In genomic region chr2:26541258-26541910, GRCm38 (mm10) we compare ENCODE assay signal across 12 mouse cellular contexts. TPM values are rescaled to one million over a fixed set of nuclear protein-coding genes. Genes with fewer than 3 reads are reported as not detected.
DNase-seq lines count a peak whose midpoint lies in the region; ATAC-seq and TF ChIP-seq lines count a peak whose summit lies in the region.
"Had no signal": no experiment of that assay in that cellular context is flagged by ENCODE, and none has a peak within 500 bp of the region (broad histone marks: within the 10 kb centered on the region; RNA-seq: fewer than 3 reads in every experiment).

No protein-coding gene starts in this region.

- no peak for DNase-seq in kidney, postnatal 25 days
- DNase-seq in Muller cell, postnatal 12 days (ENCODE audit: inconsistent ontology term), result peak; percentile 47
- DNase-seq in forebrain, embryonic 11.5 days (ENCODE audit: low spot score), result no peak
- peak; percentile 44 for DNase-seq in limb, embryonic 14.5 days (ENCODE audit: low spot score)
- no peak for DNase-seq in frontal cortex, adult 2 months (ENCODE audit: extremely low spot score in 1 of 2, low spot score in 1 of 2)
- DNase-seq: adrenal gland, adult 8-10 months had no signal

- H3K9me3 ChIP-seq in kidney, embryonic 14.5 days (ENCODE audit: control insufficient read depth, low read length), result no peaks in the 10 kb centered on the region
- no peaks in the 10 kb centered on the region for H3K9me3 ChIP-seq in forebrain, embryonic 11.5 days (ENCODE audit: control insufficient read depth, low read length)
- H3K9me3 ChIP-seq in limb, embryonic 14.5 days (ENCODE audit: control insufficient read depth, low read length), result no peaks in the 10 kb centered on the region

- ATAC-seq in kidney, embryonic 14.5 days (ENCODE audit: low FRiP score, low TSS enrichment), result peak; percentile 58; the same call in 1 of the 2 replicates
- ATAC-seq in forebrain, embryonic 11.5 days (replicated peaks; ENCODE audit: low FRiP score), result peak; percentile 33; the same call in 1 of the 2 replicates
- ATAC-seq in limb, embryonic 14.5 days (ENCODE audit: low FRiP score, low read depth), result peak; percentile 67
- ATAC-seq in monocyte, adult 5-6 weeks (replicated peaks; ENCODE audit: insufficient number of reproducible peaks, low FRiP score, low TSS enrichment, poor library complexity, severe bottlenecking), result no peak
- no peak for ATAC-seq in frontal cortex, adult (ENCODE audit: low TSS enrichment)

- 17% methylated on average over 9 of the region's 9 CpGs for WGBS in kidney, embryonic 14.5 days
- 41% methylated on average over 9 of the region's 9 CpGs for WGBS in forebrain, embryonic 11.5 days
- WGBS in limb, embryonic 14.5 days, result 30% methylated on average over 9 of the region's 9 CpGs

- H3K9ac ChIP-seq in kidney, embryonic 14.5 days (ENCODE audit: low read depth, low read length), result no peak overlapping the region
- peak overlapping the region; percentile 21; the same call in 1 of the 2 replicates for H3K9ac ChIP-seq in forebrain, embryonic 11.5 days (ENCODE audit: low read length)
- H3K9ac ChIP-seq in limb, embryonic 14.5 days (ENCODE audit: low read depth, low read length, severe bottlenecking), result peak overlapping the region; percentile 36; the same call in 1 of the 2 replicates

- H3K27me3 ChIP-seq in kidney, embryonic 14.5 days (ENCODE audit: control insufficient read depth, insufficient read depth, low read length), result no peaks in the 10 kb centered on the region
- no peaks in the 10 kb centered on the region for H3K27me3 ChIP-seq in forebrain, embryonic 11.5 days (ENCODE audit: control insufficient read depth, insufficient read depth, low read length)
- H3K27me3 ChIP-seq in limb, embryonic 14.5 days (ENCODE audit: control insufficient read depth, insufficient read depth, low read length), result no peaks in the 10 kb centered on the region

- H3K4me3 ChIP-seq in kidney, embryonic 14.5 days (ENCODE audit: low read length), result no peak overlapping the region
- no peak overlapping the region for H3K4me3 ChIP-seq in forebrain, embryonic 11.5 days (ENCODE audit: low read depth, low read length)
- no peak overlapping the region for H3K4me3 ChIP-seq in limb, embryonic 14.5 days (replicated peaks; ENCODE audit: low read length)

- H3K4me1 ChIP-seq in kidney, embryonic 14.5 days (ENCODE audit: control insufficient read depth, insufficient read depth, low read length), result peaks cover 37% of the 10 kb centered on the region
- peaks cover 4% of the 10 kb centered on the region; the same call in 1 of the 2 replicates for H3K4me1 ChIP-seq in forebrain, embryonic 11.5 days (replicated peaks; ENCODE audit: control insufficient read depth, insufficient read depth, low read length)
- H3K4me1 ChIP-seq in limb, embryonic 14.5 days (ENCODE audit: control insufficient read depth, insufficient read depth, low read length), result peaks cover 16% of the 10 kb centered on the region

- H3K4me2 ChIP-seq in kidney, embryonic 14.5 days (replicated peaks; ENCODE audit: low read depth, low read length), result no peak overlapping the region
- no peak overlapping the region for H3K4me2 ChIP-seq in forebrain, embryonic 11.5 days (ENCODE audit: low read depth, low read length, severe bottlenecking)
- no peak overlapping the region for H3K4me2 ChIP-seq in limb, embryonic 14.5 days (replicated peaks; ENCODE audit: low read depth, low read length, severe bottlenecking)

- peak overlapping the region; percentile 3; the same call in 1 of the 2 replicates for H3K27ac ChIP-seq in kidney, embryonic 14.5 days (ENCODE audit: low read depth, low read length)
- H3K27ac ChIP-seq in forebrain, embryonic 11.5 days (ENCODE audit: low read depth, low read length), result no peak overlapping the region
- H3K27ac ChIP-seq in limb, embryonic 14.5 days (replicated peaks; ENCODE audit: low read depth, low read length), result 0 out of 2 replicates have a peak overlapping the region, but pooled peaks have one; percentile 48

- no peaks in the 10 kb centered on the region for H3K36me3 ChIP-seq in kidney, embryonic 14.5 days (ENCODE audit: control insufficient read depth, insufficient read depth, low read length)
- H3K36me3 ChIP-seq in forebrain, embryonic 11.5 days (ENCODE audit: control insufficient read depth, insufficient read depth, low read length), result no peaks in the 10 kb centered on the region
- no peaks in the 10 kb centered on the region for H3K36me3 ChIP-seq in limb, embryonic 14.5 days (ENCODE audit: control insufficient read depth, insufficient read depth, low read length)

- TF ChIP-seq POLR2A in limb, embryonic 14.5 days (IDR thresholded peaks at IDR 0.05; ENCODE audit: borderline replicate concordance, extremely low read depth, insufficient read depth, insufficient read length), result no peak

RNA-seq across cellular contexts. Expression of gene Notch1, which starts 24.9 kb away (rescaled TPM):
- polyA plus RNA-seq in kidney, embryonic 14.5 days (2014; fragmentation: Nextera tagmentation; extraction: Ambion mirVana), result 33.4 and 45.1 TPM in 2 replicates
- 68.3 and 70.9 TPM in 2 replicates for polyA plus RNA-seq in forebrain, embryonic 11.5 days (2014; fragmentation: Nextera tagmentation; extraction: Ambion mirVana)
- polyA plus RNA-seq in limb, embryonic 14.5 days (2012; rRNA removed), result 28.1 and 40.2 TPM in 2 replicates
- 44.5 and 47.0 TPM in 2 replicates for polyA plus RNA-seq in limb, embryonic 14.5 days (2014; fragmentation: Nextera tagmentation; extraction: Ambion mirVana)
- 13.0 and 13.2 TPM in 2 replicates for polyA plus RNA-seq in frontal cortex, adult 2 months (2012; rRNA removed)
- 11.6 to 22.2 TPM (median 13.8 TPM) in 3 replicates for total RNA-seq in monocyte, adult 5-6 weeks (2017)

RNA-seq across cellular contexts. Expression of gene Egfl7, which starts 38.4 kb away (rescaled TPM):
- polyA plus RNA-seq in kidney, embryonic 14.5 days (2014; fragmentation: Nextera tagmentation; extraction: Ambion mirVana), result 172 and 194 TPM in 2 replicates
- polyA plus RNA-seq in forebrain, embryonic 11.5 days (2014; fragmentation: Nextera tagmentation; extraction: Ambion mirVana), result 58.4 and 63.7 TPM in 2 replicates
- polyA plus RNA-seq in limb, embryonic 14.5 days (2012; rRNA removed), result 262 and 311 TPM in 2 replicates
- polyA plus RNA-seq in limb, embryonic 14.5 days (2014; fragmentation: Nextera tagmentation; extraction: Ambion mirVana), result 104 and 108 TPM in 2 replicates
- polyA plus RNA-seq in frontal cortex, adult 2 months (2012; rRNA removed), result 123 and 130 TPM in 2 replicates
- not detected in 3 replicates for total RNA-seq in monocyte, adult 5-6 weeks (2017)

RNA-seq across cellular contexts. Expression of gene Gm20532, which starts 45.1 kb away (rescaled TPM):
- not detected in 2 replicates for polyA plus RNA-seq in kidney, embryonic 14.5 days (2014; fragmentation: Nextera tagmentation; extraction: Ambion mirVana)
- not detected in 2 replicates for polyA plus RNA-seq in forebrain, embryonic 11.5 days (2014; fragmentation: Nextera tagmentation; extraction: Ambion mirVana)
- polyA plus RNA-seq in limb, embryonic 14.5 days (2012; rRNA removed), result not detected in 2 replicates
- not detected in 2 replicates for polyA plus RNA-seq in limb, embryonic 14.5 days (2014; fragmentation: Nextera tagmentation; extraction: Ambion mirVana)
- polyA plus RNA-seq in frontal cortex, adult 2 months (2012; rRNA removed), result not detected in 2 replicates
- total RNA-seq in monocyte, adult 5-6 weeks (2017), result not detected in 3 replicates
- total RNA-seq: adrenal gland, adult 8-10 months; CH12.LX; heart, adult 8-10 months had no signal
- polyA plus RNA-seq: cortical plate, adult 2 months had no signal

Comparison
In these comparisons a context has a peak if more than half of its experiments do, and no peak if none do; other contexts are left out.
1. ATAC-seq: peak in kidney, embryonic 14.5 days (single experiment), forebrain, embryonic 11.5 days (single experiment) and limb, embryonic 14.5 days (single experiment); none in monocyte, adult 5-6 weeks (single experiment) and frontal cortex, adult (single experiment).
2. DNase-seq: peak in Muller cell, postnatal 12 days (single experiment) and limb, embryonic 14.5 days (single experiment); none in kidney, postnatal 25 days (0 of 2), forebrain, embryonic 11.5 days (single experiment) and frontal cortex, adult 2 months (0 of 2).